Mouse (Mus musculus): ENCODE measurements around the gene Jph2. TPM values are rescaled to one million over a fixed set of nuclear protein-coding genes. Genes with fewer than 3 reads are reported as not detected.
A peak's percentile ranks its signal among the peaks of the same experiment; 100 is the strongest.

Jph2 gene
- total and polyA plus RNA-seq, 3 experiments = 193 to 391 (median 389) TPM

GRCm38 (mm10) chr2:163393976-163394375, 3.8 kb downstream of the Jph2 start:
- Histone ChIP-seq H3K4me1 (ENCODE audit: control insufficient read depth, insufficient read depth, low read length) (peaks cover 12% of the 10 kb centered on the region), H3K9ac (ENCODE audit: low read depth, low read length) (peak overlapping the region; percentile 47), H3K79me2 (replicated peaks; ENCODE audit: control insufficient read depth, insufficient read depth, low read length) (0 out of 2 replicates have a peak, but pooled peaks cover 1% of the 10 kb centered on the region), H3K27ac (peak overlapping the region; percentile 97), H3K36me3 (ENCODE audit: control insufficient read depth, insufficient read depth, low read length) (peaks cover 10% of the 10 kb centered on the region), H3K4me3 (peak overlapping the region; percentile 63), H3K27me3 (ENCODE audit: control insufficient read depth, insufficient read depth, low read length) (no peaks in the 10 kb centered on the region)
- intact Hi-C loops (cut with DNase I) = loop anchor here (2.0 kb wide), 1 partner anchor 29 kb away; no protein-coding TSS in a partner anchor
- peak in 1 of 2 experiments; percentile 39 for DNase-seq
- TF ChIP-seq EP300 (IDR thresholded peaks at IDR 0.05; ENCODE audit: insufficient read depth, low read depth, low read length) (no peak), CTCF (IDR thresholded peaks at IDR 0.05) (no peak), POLR2A (IDR thresholded peaks at IDR 0.05; ENCODE audit: insufficient read depth, low read depth, low read length) (no peak)
- WGBS = 43% methylated on average over 6 of the region's 6 CpGs

GRCm38 (mm10) chr2:163393241-163393640, 4.6 kb downstream of the Jph2 start:
- H3K9ac ChIP-seq (ENCODE audit: low read depth, low read length) = peak overlapping the region; percentile 54
- TF ChIP-seq POLR2A (IDR thresholded peaks at IDR 0.05; ENCODE audit: insufficient read depth, low read depth, low read length) = 0 out of 2 replicates have a peak, but pooled peaks have one; percentile 17
- TF ChIP-seq CTCF (IDR thresholded peaks at IDR 0.05) = no peak
- no peaks in the 10 kb centered on the region for H3K27me3 ChIP-seq (ENCODE audit: control insufficient read depth, insufficient read depth, low read length)
- DNase-seq = no peak
- 0 out of 2 replicates have a peak, but pooled peaks cover 1% of the 10 kb centered on the region for H3K79me2 ChIP-seq (replicated peaks; ENCODE audit: control insufficient read depth, insufficient read depth, low read length)
- H3K36me3 ChIP-seq (ENCODE audit: control insufficient read depth, insufficient read depth, low read length) = peaks cover 11% of the 10 kb centered on the region
- peaks cover 9% of the 10 kb centered on the region for H3K4me1 ChIP-seq (ENCODE audit: control insufficient read depth, insufficient read depth, low read length)
- intact Hi-C loops (cut with DNase I) = loop anchor here (2.0 kb wide), 1 partner anchor 28 kb away; no protein-coding TSS in a partner anchor
- WGBS = 56% methylated on average over 10 of the region's 10 CpGs
- H3K4me3 ChIP-seq = peak overlapping the region; percentile 63
- H3K27ac ChIP-seq = peak overlapping the region; percentile 97

GRCm38 (mm10) chr2:163392436-163392835, 5.4 kb downstream of the Jph2 start:
- Histone ChIP-seq H3K79me2 (replicated peaks; ENCODE audit: control insufficient read depth, insufficient read depth, low read length) (0 out of 2 replicates have a peak, but pooled peaks cover 1% of the 10 kb centered on the region), H3K27ac (peak overlapping the region; percentile 97), H3K9ac (ENCODE audit: low read depth, low read length) (peak overlapping the region; percentile 63), H3K27me3 (ENCODE audit: control insufficient read depth, insufficient read depth, low read length) (no peaks in the 10 kb centered on the region), H3K4me3 (no peak overlapping the region; the same call in 1 of the 2 replicates), H3K4me1 (ENCODE audit: control insufficient read depth, insufficient read depth, low read length) (peaks cover 9% of the 10 kb centered on the region), H3K36me3 (ENCODE audit: control insufficient read depth, insufficient read depth, low read length) (peaks cover 13% of the 10 kb centered on the region)
- peak; percentile 73 to 82 for DNase-seq
- intact Hi-C loops (cut with DNase I) = loop anchor here (2.0 kb wide), 1 partner anchor 28 kb away; no protein-coding TSS in a partner anchor
- WGBS = 25% methylated on average over 6 of the region's 6 CpGs
- no peak for TF ChIP-seq CTCF (IDR thresholded peaks at IDR 0.05)
- TF ChIP-seq EP300 (IDR thresholded peaks at IDR 0.05; ENCODE audit: insufficient read depth, low read depth, low read length) = 0 out of 2 replicates have a peak, but pooled peaks have one; percentile 38
- TF ChIP-seq POLR2A (IDR thresholded peaks at IDR 0.05; ENCODE audit: insufficient read depth, low read depth, low read length) = peak; percentile 53

- Histone ChIP-seq H3K9ac (ENCODE audit: low read depth, low read length) (peak overlapping the region; percentile 3; the same call in 1 of the 2 replicates), H3K27me3 (ENCODE audit: control insufficient read depth, insufficient read depth, low read length) (no peaks in the 10 kb centered on the region), H3K4me1 (ENCODE audit: control insufficient read depth, insufficient read depth, low read length) (peaks cover 24% of the 10 kb centered on the region), H3K27ac (peak overlapping the region; percentile 53), H3K79me2 (replicated peaks; ENCODE audit: control insufficient read depth, insufficient read depth, low read length) (0 out of 2 replicates have a peak, but pooled peaks cover 1% of the 10 kb centered on the region), H3K36me3 (ENCODE audit: control insufficient read depth, insufficient read depth, low read length) (peaks cover 9% of the 10 kb centered on the region), H3K4me3 (no peak overlapping the region)
- 0 out of 2 replicates have a peak, but pooled peaks have one; percentile 9 for TF ChIP-seq EP300 (IDR thresholded peaks at IDR 0.05; ENCODE audit: insufficient read depth, low read depth, low read length)
- TF ChIP-seq CTCF (IDR thresholded peaks at IDR 0.05) = no peak
- no peak for TF ChIP-seq POLR2A (IDR thresholded peaks at IDR 0.05; ENCODE audit: insufficient read depth, low read depth, low read length)
- 29% methylated on average over 15 of the region's 15 CpGs for WGBS
- intact Hi-C loops (cut with DNase I) = no loop called here
- peak; percentile 51 to 65 for DNase-seq
Observed at GRCm38 (mm10) chr2:163386423-163387190, 11.2 kb downstream of the Jph2 start.

- Histone ChIP-seq H3K36me3 (ENCODE audit: control insufficient read depth, insufficient read depth, low read length) (peaks cover 8% of the 10 kb centered on the region), H3K9ac (ENCODE audit: low read depth, low read length) (0 out of 2 replicates have a peak overlapping the region, but pooled peaks have one; percentile 27), H3K27me3 (ENCODE audit: control insufficient read depth, insufficient read depth, low read length) (no peaks in the 10 kb centered on the region), H3K4me1 (ENCODE audit: control insufficient read depth, insufficient read depth, low read length) (peaks cover 21% of the 10 kb centered on the region), H3K79me2 (replicated peaks; ENCODE audit: control insufficient read depth, insufficient read depth, low read length) (no peaks in the 10 kb centered on the region), H3K27ac (peak overlapping the region; percentile 51), H3K4me3 (no peak overlapping the region)
- intact Hi-C loops (cut with DNase I) = no loop called here
- peak in 1 of 2 experiments; percentile 38 for DNase-seq
- WGBS = 62% methylated on average over 6 of the region's 6 CpGs
- TF ChIP-seq POLR2A (IDR thresholded peaks at IDR 0.05; ENCODE audit: insufficient read depth, low read depth, low read length) = no peak
- TF ChIP-seq CTCF (IDR thresholded peaks at IDR 0.05) = no peak
- TF ChIP-seq EP300 (IDR thresholded peaks at IDR 0.05; ENCODE audit: insufficient read depth, low read depth, low read length) = no peak
Observed at GRCm38 (mm10) chr2:163385126-163385525, 12.7 kb downstream of the Jph2 start.

Measured in heart, adult 2 months (tissue).